In the genomic region with DNA sequence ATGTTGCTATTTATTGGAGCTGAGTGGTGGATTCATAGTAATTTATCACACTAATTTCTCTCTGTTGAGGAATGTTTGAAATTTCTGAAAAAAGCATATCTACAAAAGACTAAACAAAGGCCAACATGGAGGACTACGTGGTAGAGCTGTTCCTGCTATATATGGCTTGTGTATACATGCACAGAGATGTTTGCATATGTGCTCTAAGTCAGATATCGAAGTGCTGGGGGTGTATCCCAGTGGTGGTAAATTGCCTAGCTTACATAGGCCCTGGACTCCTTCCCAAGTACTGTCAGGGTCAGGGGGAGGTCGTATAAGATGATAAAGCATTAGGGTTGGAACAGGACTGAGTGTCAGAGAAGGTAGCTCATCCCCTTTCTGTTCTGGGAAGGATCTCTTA, we compare ENCODE assay signal across 12 mouse cellular contexts. TPM values are rescaled to one million over a fixed set of nuclear protein-coding genes. Genes with fewer than 3 reads are reported as not detected.
"Had no signal": no experiment of that assay in that cellular context is flagged by ENCODE, and none has a peak within 500 bp of the region (broad histone marks: within the 10 kb centered on the region; RNA-seq: fewer than 3 reads in every experiment).

No protein-coding gene starts in this region.

- H3K9me3 ChIP-seq: limb, embryonic 12.5 days; lung, embryonic 15.5 days; midbrain, embryonic 10.5 days had no signal

- H3K27me3 ChIP-seq: limb, embryonic 12.5 days; lung, embryonic 15.5 days had no signal

- H3K9ac ChIP-seq: limb, embryonic 12.5 days; liver, embryonic 14.5 days; lung, embryonic 15.5 days had no signal

- H3K4me1 ChIP-seq: limb, embryonic 12.5 days; midbrain, embryonic 10.5 days had no signal

- H3K4me3 ChIP-seq: left cerebral cortex, adult 2 months; limb, embryonic 12.5 days; lung, embryonic 15.5 days; midbrain, embryonic 10.5 days had no signal

- DNase-seq: kidney, adult 8-10 months; kidney, postnatal 25 days; lung, postnatal 36 days; right cerebral cortex, postnatal 14 days; thymus, adult 18-20 months; thymus, postnatal 14 days had no signal

- H3K27ac ChIP-seq: left cerebral cortex, adult 2 months; limb, embryonic 12.5 days; liver, embryonic 14.5 days; lung, embryonic 15.5 days; midbrain, embryonic 10.5 days had no signal

- H3K4me2 ChIP-seq: limb, embryonic 12.5 days; lung, embryonic 15.5 days had no signal

RNA-seq across cellular contexts. Expression of a gene that starts 30.2 kb away (rescaled TPM):
- total RNA-seq: megakaryocyte, adult 5-6 weeks had no signal
